Mouse (Mus musculus) CH12.LX (cell line): Measurements from ENCODE around the gene Tpk1. TPM values are rescaled to one million over a fixed set of nuclear protein-coding genes. Genes with fewer than 3 reads are reported as not detected.
A peak's percentile ranks its signal among the peaks of the same experiment; 100 is the strongest.

ENCODE experiments used
- DNase-seq: peaks from one replicate; pipeline ENCODE4 v3.0.0-alpha.2; 2013; ENCODE audit errors: extremely low read depth
- H3K27ac ChIP-seq: 2 replicates; pipeline ENCODE4 v1.5.1; 2012; ENCODE audit warnings: low read depth, mild to moderate bottlenecking, control low read depth, moderate library complexity; ENCODE audit not compliant: insufficient read depth
- H3K27me3 ChIP-seq: replicated peaks from 2 replicates; pipeline ENCODE3; 2012; ENCODE audit warnings: inconsistent platforms
- H3K36me3 ChIP-seq, 2 experiments: replicated peaks in 1 of 2; 2 replicates each; pipeline versions ENCODE3 to v1.6.1; 2012; ENCODE audit warnings: inconsistent platforms in 1 of 2, low read length in 1 of 2, mild to moderate bottlenecking in 1 of 2, mixed read lengths in 1 of 2, moderate library complexity in 1 of 2; ENCODE audit not compliant: control insufficient read depth in 1 of 2, insufficient read depth in 1 of 2
- H3K4me1 ChIP-seq, 2 experiments: 2 replicates each; pipeline ENCODE4 v1.6.1; 2012; ENCODE audit warnings: inconsistent platforms in 1 of 2, moderate library complexity in 1 of 2; ENCODE audit not compliant: insufficient read depth in 2 of 2, control insufficient read depth in 1 of 2
- H3K4me2 ChIP-seq: 2 replicates; pipeline ENCODE4 v1.6.1; 2012; ENCODE audit warnings: low read depth, mild to moderate bottlenecking, control low read depth; ENCODE audit not compliant: poor library complexity, insufficient read depth, severe bottlenecking
- H3K4me3 ChIP-seq, 3 experiments: fragments of 150-350 bp in 1 of 3; sonication (generic) in 1 of 3; replicated peaks in 1 of 3; 2 replicates each; pipeline versions ENCODE3 to v1.5.1; 2011 to 2012; ENCODE audit warnings: low read depth in 2 of 3, low read length in 2 of 3, mild to moderate bottlenecking in 2 of 3, moderate library complexity in 2 of 3, control low read depth in 1 of 3, improper control_type of control experiment in 1 of 3, inconsistent platforms in 1 of 3, mixed read lengths in 1 of 3; ENCODE audit not compliant: poor library complexity in 1 of 3
- H3K79me2 ChIP-seq: replicated peaks from 2 replicates; pipeline ENCODE4 v1.6.1; 2012; ENCODE audit warnings: mild to moderate bottlenecking, moderate library complexity; ENCODE audit not compliant: control insufficient read depth, poor library complexity, insufficient read depth, severe bottlenecking; ENCODE audit errors: extremely low read depth
- H3K9ac ChIP-seq: 2 replicates; pipeline ENCODE4 v1.6.1; 2012; ENCODE audit warnings: low read depth, mild to moderate bottlenecking, control low read depth, moderate library complexity; ENCODE audit not compliant: insufficient read depth
- H3K9me3 ChIP-seq: replicated peaks from 2 replicates; pipeline ENCODE3; 2012; ENCODE audit warnings: low read length, inconsistent platforms, mixed read lengths
- CHD2 ChIP-seq: IDR thresholded peaks from 2 replicates; pipeline ENCODE4 v1.6.1; 2011; ENCODE audit warnings: low read length, improper control_type of control experiment
- JUN ChIP-seq: IDR thresholded peaks from 2 replicates; pipeline ENCODE4 v1.6.1; 2011; ENCODE audit warnings: low read depth, mild to moderate bottlenecking, low read length, improper control_type of control experiment, moderate library complexity; ENCODE audit not compliant: insufficient read depth
- MAFK ChIP-seq: IDR thresholded peaks from 2 replicates; pipeline ENCODE4 v1.6.1; 2011; ENCODE audit warnings: low read length, improper control_type of control experiment; ENCODE audit not compliant: insufficient replicate concordance
- MAX ChIP-seq: IDR thresholded peaks from 2 replicates; pipeline ENCODE4 v1.6.1; 2011; ENCODE audit warnings: low read length, improper control_type of control experiment
- NELFE ChIP-seq: IDR thresholded peaks from 2 replicates; pipeline ENCODE4 v1.6.1; 2011; ENCODE audit warnings: low read depth, low read length, improper control_type of control experiment
- TCF12 ChIP-seq: IDR thresholded peaks from 2 replicates; pipeline ENCODE4 v1.6.1; 2014; ENCODE audit warnings: low read depth, mild to moderate bottlenecking, inconsistent platforms, low read length, improper control_type of control experiment
- dilution Hi-C: fragments of 300-500 bp; cut with MboI; formaldehyde crosslinking; loops from 2 replicates; pipeline ENCODE4 v1.14.3; 2020; ENCODE audit warnings: low sequenced_read_pairs; ENCODE audit not compliant: extremely low pct_unique_long_range_greater_than_20kb, extremely low pct_ligation_motif_present
- in situ Hi-C: fragments of 300-500 bp; cut with MboI; formaldehyde crosslinking; loops from 3 replicates; pipeline ENCODE4 v1.14.3; 2019; ENCODE audit warnings: low sequenced_read_pairs, low pct_ligation_motif_present, low pct_unique_long_range_greater_than_20kb, mixed read lengths
- polyA plus RNA-seq: library from polyadenylated mRNA; unstranded; fragments of >175 nt; gene quantifications from 2 replicates; pipeline ENCODE4 v1.2.1, GENCODE M21; 2012; ENCODE audit warnings: low read depth; ENCODE audit not compliant: insufficient read length
- total RNA-seq, 2 experiments: library from RNA; depleted of rRNA; stranded (reverse); fragments of 300-350 nt in 1 of 2; fragments of >200 nt in 1 of 2; gene quantifications; 2 replicates each; pipeline ENCODE4 v1.2.3; 2012 to 2014

The Tpk1 gene
- total and polyA plus RNA-seq, 3 experiments = 3.9 to 6.3 (median 4.8) TPM

GRCm38 (mm10) chr6:43562474-43562873 is 103.6 kb downstream of the Tpk1 start:
- DNase-seq = no peak
- H3K9ac ChIP-seq = no peak overlapping the region
- dilution Hi-C loops (no loop called here), in situ Hi-C loops (no loop called here)
- H3K4me3 ChIP-seq = no peak overlapping the region
- no peak overlapping the region for H3K4me2 ChIP-seq
- no peaks in the 10 kb centered on the region for H3K27me3 ChIP-seq
- H3K27ac ChIP-seq = no peak overlapping the region
- TF ChIP-seq MAX (no peak), MAFK (0 out of 2 replicates have a peak, but pooled peaks have one; percentile 51)
- H3K9me3 ChIP-seq = no peaks in the 10 kb centered on the region
- H3K4me1 ChIP-seq = peaks cover 0 to 3% of the 10 kb centered on the region in 2 experiments; a peak in 1 of 4 replicates
- H3K79me2 ChIP-seq = no peaks in the 10 kb centered on the region
- H3K36me3 ChIP-seq = no peaks in the 10 kb centered on the region

GRCm38 (mm10) chr6:43551410-43551809 is 114.7 kb downstream of the Tpk1 start:
- Histone ChIP-seq H3K4me2 (no peak overlapping the region), H3K9ac (no peak overlapping the region), H3K4me1 (peaks cover 0 to 3% of the 10 kb centered on the region in 2 experiments; a peak in 2 of 4 replicates), H3K79me2 (no peaks in the 10 kb centered on the region), H3K36me3 (peaks cover 0 to 8% of the 10 kb centered on the region in 2 experiments), H3K27me3 (no peaks in the 10 kb centered on the region), H3K9me3 (no peaks in the 10 kb centered on the region), H3K4me3 (no peak overlapping the region), H3K27ac (no peak overlapping the region)
- no peak for TF ChIP-seq CHD2
- TF ChIP-seq TCF12 = no peak
- no peak for TF ChIP-seq JUN
- dilution Hi-C loops = no loop called here
- in situ Hi-C loops = no loop called here
- DNase-seq = no peak

DNA sequence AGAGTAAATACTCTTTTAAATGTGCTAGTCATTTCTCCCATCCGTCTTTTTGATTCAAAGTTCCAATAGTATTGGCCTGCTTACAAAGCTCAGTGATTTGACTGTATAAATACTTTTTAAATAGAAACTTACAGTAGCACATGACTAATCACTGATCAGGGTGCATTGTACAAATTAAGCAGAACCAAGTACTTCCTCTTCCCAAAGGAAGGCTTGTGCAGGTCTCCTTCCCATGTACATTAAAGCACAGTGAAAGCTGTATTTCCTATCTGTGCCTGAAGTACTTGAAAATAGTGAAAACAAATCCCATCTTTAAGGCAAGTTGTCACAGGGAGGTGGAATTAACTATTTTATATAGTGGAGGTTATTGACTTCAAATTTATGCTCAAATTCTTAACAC is 119.5 kb downstream of the Tpk1 start:
- no peaks in the 10 kb centered on the region for H3K9me3 ChIP-seq
- no peak for TF ChIP-seq NELFE
- TF ChIP-seq, all 38 proteins: peak for 0
- dilution Hi-C loops (no loop called here), in situ Hi-C loops (no loop called here)
- Histone ChIP-seq H3K4me1 (peaks cover 0 to 7% of the 10 kb centered on the region in 2 experiments; a peak in 2 of 4 replicates), H3K79me2 (no peaks in the 10 kb centered on the region), H3K9ac (no peak overlapping the region), H3K27me3 (no peaks in the 10 kb centered on the region), H3K4me3 (no peak overlapping the region), H3K4me2 (no peak overlapping the region), H3K36me3 (no peaks in the 10 kb centered on the region), H3K27ac (no peak overlapping the region)
- DNase-seq = no peak
